Mouse (Mus musculus) bone marrow macrophage, adult 2 months (primary cell): ENCODE results near the gene Josd2. TPM values are rescaled to one million over a fixed set of nuclear protein-coding genes. Genes with fewer than 3 reads are reported as not detected.

Source experiments
- H3K27ac ChIP-seq: 2 replicates; pipeline ENCODE4 v1.5.1; 2012; ENCODE audit warnings: low read depth, low read length; ENCODE audit not compliant: insufficient read depth
- H3K4me1 ChIP-seq: 2 replicates; pipeline ENCODE4 v1.6.1; 2012; ENCODE audit warnings: low read length; ENCODE audit not compliant: control insufficient read depth, insufficient read depth
- H3K4me3 ChIP-seq: 2 replicates; pipeline ENCODE4 v1.5.1; 2012; ENCODE audit warnings: mild to moderate bottlenecking, low read length, moderate library complexity; ENCODE audit not compliant: insufficient read depth
- CTCF ChIP-seq: IDR thresholded peaks from 2 replicates; pipeline ENCODE4 v1.5.1; 2012; ENCODE audit warnings: low read depth, mild to moderate bottlenecking, low read length, moderate library complexity
- POLR2A ChIP-seq: IDR thresholded peaks from 2 replicates; pipeline ENCODE4 v1.6.1; 2012; ENCODE audit warnings: mild to moderate bottlenecking, low read depth, low read length, borderline replicate concordance
- polyA plus RNA-seq: library from polyadenylated mRNA; stranded (reverse); fragments of >200 nt; gene quantifications from 2 replicates; pipeline ENCODE4 v1.2.4, GENCODE M21; 2012; ENCODE audit not compliant: missing spikeins, insufficient read depth, insufficient read length

The Josd2 gene
- polyA plus RNA-seq = 46.7 and 51.3 TPM in 2 replicates

DNA sequence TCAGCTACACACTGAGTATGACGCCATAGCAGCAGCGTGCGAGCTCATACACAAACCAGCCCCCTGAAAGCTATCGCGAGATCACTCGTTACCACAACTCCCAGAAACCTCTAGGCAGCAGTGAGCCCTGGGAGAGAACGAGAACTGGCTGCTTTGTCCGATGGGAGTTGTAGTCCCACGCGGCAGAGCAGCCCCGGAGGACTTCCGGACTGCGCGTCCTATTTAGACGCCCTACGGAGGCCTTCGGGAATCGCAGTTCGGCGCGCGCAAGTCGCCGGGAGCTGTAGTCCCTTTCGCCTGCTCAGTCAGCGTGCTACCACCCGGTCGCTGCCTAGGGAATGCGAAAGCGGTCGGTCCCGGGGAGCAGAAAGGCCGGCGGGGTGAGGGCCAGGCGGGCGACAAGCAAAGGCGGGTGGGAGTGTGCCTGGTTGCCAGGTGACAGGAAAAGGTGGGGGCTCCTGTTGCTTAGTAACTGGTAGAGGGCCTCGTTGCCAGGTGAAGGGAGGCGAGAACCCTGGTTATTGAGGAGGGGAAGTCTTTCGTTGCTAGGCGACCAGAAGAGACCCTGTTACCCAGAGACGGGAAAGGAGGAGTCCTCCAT, at the start of gene Josd2:
Josd2 (plus strand) TSS at position 170 of the 601 bp plus-strand sequence.
- Histone ChIP-seq H3K27ac (0 out of 2 replicates have a peak within 1 kb of the TSS, but pooled peaks have one; percentile 5), H3K4me3 (peak within 1 kb of the TSS; percentile 72), H3K4me1 (peaks cover 5% of the 10 kb centered on the region)
- TF ChIP-seq POLR2A = no peak
- TF ChIP-seq CTCF = no peak

DNA sequence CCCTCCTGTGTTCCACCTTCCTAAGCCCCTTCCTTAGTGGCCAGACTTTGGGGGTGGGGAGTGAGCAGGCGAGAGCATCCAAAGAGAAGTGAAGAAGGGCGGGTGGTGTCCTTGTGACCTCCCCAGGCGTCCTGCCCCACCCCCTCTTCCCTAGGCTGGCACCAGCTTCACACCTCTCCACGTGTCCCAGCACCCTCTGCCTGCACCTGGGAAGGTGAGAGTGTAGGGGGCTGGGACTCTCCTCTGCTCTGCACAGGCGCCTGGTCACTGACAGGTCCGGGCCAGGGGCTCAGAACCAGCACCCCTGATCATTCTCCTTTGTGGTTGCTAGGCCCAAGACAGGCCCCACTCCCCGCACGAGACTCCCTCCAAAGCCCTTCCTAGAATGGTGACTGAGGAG, 40.1 kb upstream of the Josd2 start:
- Histone ChIP-seq H3K27ac (no peak overlapping the region), H3K4me1 (no peaks in the 10 kb centered on the region), H3K4me3 (no peak overlapping the region)
- TF ChIP-seq POLR2A = no peak
- no peak for TF ChIP-seq CTCF

DNA sequence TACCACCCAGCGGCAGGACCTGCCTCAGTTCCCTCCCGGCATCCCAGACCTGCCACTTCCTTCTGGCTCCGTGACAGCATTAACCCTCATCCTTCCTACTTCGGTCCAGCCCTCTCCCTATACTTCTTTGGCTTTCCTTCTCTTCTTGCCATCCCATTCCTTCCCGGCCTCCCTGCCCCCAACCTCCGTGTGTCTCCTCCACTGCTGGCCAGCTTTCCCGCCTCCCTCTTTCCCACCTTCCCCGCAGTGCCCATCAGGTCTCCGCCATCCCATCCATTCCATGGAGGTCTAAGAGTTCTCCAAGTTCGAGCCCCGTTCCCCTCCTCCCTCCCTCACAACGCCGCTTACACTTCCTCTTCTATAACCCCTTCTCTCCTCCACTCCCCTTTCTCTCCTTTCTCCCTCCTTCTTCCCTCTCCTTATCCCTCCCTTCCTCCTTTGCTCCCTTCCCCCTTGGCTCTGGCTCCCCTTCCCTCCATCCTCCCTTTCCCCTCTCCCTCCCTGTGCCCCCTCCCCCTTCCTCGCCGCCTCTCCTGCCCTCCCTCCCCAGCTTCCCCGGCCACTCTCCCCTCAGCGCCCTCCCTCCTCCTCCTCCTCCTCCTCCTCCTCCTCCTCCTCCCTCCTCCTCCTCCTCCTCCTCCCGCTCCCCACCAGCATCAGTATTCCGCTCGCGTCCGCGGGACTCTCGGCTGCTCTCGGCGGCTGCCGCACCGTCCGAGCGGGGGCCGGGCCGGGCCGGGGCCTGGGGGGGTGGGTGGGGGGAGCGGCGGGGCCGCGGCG, 39.4 kb upstream of the Josd2 start:
- no peak overlapping the region for H3K4me3 ChIP-seq
- no peaks in the 10 kb centered on the region for H3K4me1 ChIP-seq
- TF ChIP-seq CTCF (no peak), POLR2A (no peak)
- no peak overlapping the region for H3K27ac ChIP-seq

DNA sequence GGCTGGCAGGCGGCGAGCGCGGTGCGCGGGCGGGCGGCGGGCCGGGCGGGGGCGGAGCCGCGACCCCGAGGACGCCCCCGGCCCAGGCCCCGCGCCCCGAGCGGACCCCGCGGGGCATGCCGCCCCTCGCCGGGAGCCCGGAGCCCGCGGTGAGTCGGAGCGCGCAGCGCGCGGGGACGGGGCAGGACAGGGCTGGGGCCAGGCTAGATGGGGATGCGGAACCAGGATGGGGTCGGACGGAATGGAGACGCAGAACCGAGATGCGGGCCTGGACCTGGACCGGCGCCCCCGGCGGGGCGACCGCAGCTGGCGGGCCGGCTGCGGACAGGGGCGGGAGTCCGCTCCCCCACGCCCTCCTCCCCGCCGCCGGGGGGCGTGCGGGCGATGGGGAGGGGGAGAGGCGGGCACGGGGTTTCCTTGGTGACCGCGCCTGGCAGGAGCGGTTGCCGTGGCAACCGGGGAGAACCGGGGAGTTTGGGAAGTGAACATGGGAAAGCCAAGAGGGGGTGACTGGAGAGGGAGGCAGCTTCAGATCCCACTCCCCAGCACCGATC, 38.7 kb upstream of the Josd2 start, which contains the start of gene Lrrc4b:
Lrrc4b (plus strand) TSS at position 51 of the 554 bp plus-strand sequence.
- Histone ChIP-seq H3K4me3 (no peak within 1 kb of the TSS), H3K4me1 (no peaks in the 10 kb centered on the region), H3K27ac (no peak within 1 kb of the TSS)
- TF ChIP-seq POLR2A (no peak), CTCF (no peak)

DNA sequence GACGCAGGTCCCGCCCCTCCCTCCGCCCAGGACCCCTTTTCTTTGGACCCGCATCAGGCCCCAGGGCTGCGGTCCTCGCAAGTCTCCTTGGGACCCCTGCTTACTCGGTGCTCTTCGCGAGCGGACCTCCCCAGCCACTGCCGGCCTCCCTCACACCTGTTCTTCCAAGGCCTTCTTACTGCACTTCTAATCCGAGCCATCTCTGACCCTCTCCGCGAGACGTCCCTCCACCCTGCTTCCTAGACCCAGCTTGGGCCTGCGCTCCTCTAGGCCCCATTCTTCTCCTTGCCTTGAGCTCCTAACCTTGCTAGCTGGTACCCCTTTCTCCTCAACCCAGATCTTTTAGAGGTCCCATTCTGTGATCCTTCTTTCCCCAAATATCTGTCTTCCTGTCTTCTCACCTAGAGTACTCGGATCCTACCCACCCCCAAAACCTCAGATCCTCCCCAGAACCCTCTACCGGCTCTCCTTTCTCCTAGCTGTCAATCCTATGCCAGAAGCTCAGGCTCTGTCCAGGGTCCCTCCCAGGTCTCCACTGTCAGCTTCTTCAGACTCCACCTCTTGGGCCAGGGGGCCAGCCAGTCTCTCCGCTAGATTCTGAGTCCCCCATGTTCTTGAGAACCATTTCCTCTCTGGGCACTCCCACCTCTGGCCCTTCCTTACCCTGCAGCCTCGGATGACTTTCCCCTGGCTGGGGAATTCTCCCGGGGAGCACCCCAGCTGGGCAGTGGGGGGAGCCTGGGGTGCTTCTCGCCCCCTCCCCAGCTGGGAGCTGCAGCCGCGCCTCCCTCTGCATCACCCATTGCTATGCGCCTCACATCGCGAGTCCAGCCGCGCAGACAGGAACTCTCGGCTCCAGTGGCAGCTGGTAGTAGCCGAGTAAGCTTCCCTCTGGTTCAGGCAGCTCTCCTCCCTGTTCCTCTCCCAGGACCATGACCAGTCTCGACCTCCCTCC, 38.0 kb upstream of the Josd2 start:
- H3K27ac ChIP-seq = no peak overlapping the region
- H3K4me1 ChIP-seq = no peaks in the 10 kb centered on the region
- H3K4me3 ChIP-seq = no peak overlapping the region
- TF ChIP-seq POLR2A = no peak
- TF ChIP-seq CTCF = no peak

GRCm38 (mm10) chr7:44432550-44432949, 35.2 kb upstream of the Josd2 start:
- no peaks in the 10 kb centered on the region for H3K4me1 ChIP-seq
- no peak overlapping the region for H3K4me3 ChIP-seq
- TF ChIP-seq POLR2A = no peak
- TF ChIP-seq CTCF = no peak
- no peak overlapping the region for H3K27ac ChIP-seq

GRCm38 (mm10) chr7:44433371-44433770, 34.4 kb upstream of the Josd2 start:
- TF ChIP-seq POLR2A (no peak), CTCF (no peak)
- H3K4me1 ChIP-seq = no peaks in the 10 kb centered on the region
- H3K27ac ChIP-seq = no peak overlapping the region
- no peak overlapping the region for H3K4me3 ChIP-seq

DNA sequence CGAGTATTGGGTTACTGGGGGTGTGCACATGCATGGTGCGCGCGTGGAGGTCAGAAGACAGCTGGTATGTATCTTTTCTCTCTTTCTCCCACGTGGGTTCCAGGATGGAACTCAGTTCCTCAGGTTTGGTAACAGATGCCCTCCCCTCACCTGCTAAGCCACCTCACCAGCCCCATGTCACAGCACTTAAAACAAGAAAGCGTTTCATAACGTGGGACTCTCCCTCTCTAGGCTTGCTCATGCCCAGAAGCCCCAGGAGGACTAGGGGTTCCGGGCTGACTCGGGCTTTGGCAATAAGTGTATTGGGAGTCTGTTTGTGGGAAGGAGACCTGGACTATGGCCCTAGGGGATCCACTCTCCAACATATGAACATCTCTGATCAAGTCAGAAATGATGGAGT, 33.7 kb upstream of the Josd2 start:
- no peaks in the 10 kb centered on the region for H3K4me1 ChIP-seq
- H3K4me3 ChIP-seq = no peak overlapping the region
- no peak overlapping the region for H3K27ac ChIP-seq
- no peak for TF ChIP-seq POLR2A
- no peak for TF ChIP-seq CTCF

GRCm38 (mm10) chr7:44435796-44436195, 32.0 kb upstream of the Josd2 start:
- Histone ChIP-seq H3K4me3 (no peak overlapping the region), H3K4me1 (no peaks in the 10 kb centered on the region), H3K27ac (no peak overlapping the region)
- no peak for TF ChIP-seq POLR2A
- TF ChIP-seq CTCF = no peak
